Mouse (Mus musculus): ENCODE measurements around the gene Noc4l.

GRCm38 (mm10) chr5:110682041-110682440, 28.8 kb upstream of the Noc4l start:
- TF ChIP-seq GATA1 (IDR thresholded peaks at IDR 0.05; ENCODE audit: borderline replicate concordance, low read length) (no peak), FLI1 (IDR thresholded peaks at IDR 0.05; ENCODE audit: low read length) (no peak)

Measured in megakaryocyte, embryonic 14.5 days (primary cell).